Mouse (Mus musculus) neural tube, embryonic 11.5 days (tissue): ENCODE data around the gene Ifitm6. TPM values are rescaled to one million over a fixed set of nuclear protein-coding genes. Genes with fewer than 3 reads are reported as not detected.
A peak's percentile ranks its signal among the peaks of the same experiment; 100 is the strongest.
"Not testable (repeated sequence)": the region's sequence is repeated elsewhere in the genome, so short reads cannot be mapped to it uniquely, and the experiment has no call there.

Source experiments
- ATAC-seq: fragments of 200-750 bp; cut with Nextera tagmentation; 2 replicates; pipeline ENCODE4 v1.8.0; 2017; ENCODE audit warnings: moderate number of reproducible peaks, mild to moderate bottlenecking, moderate TSS enrichment, moderate library complexity; ENCODE audit not compliant: insufficient read depth, low FRiP score, low TSS enrichment
- DNase-seq: peaks from one replicate; pipeline ENCODE4 v3.0.0-alpha.2; 2015; ENCODE audit warnings: low spot score
- H3K27ac ChIP-seq: fragments of 300-500 bp; sonication (generic); 2 replicates; pipeline ENCODE4 v1.5.1; 2014; ENCODE audit warnings: low read depth, mild to moderate bottlenecking, low read length
- H3K27me3 ChIP-seq: fragments of 300-500 bp; sonication (generic); 2 replicates; pipeline ENCODE4 v1.6.1; 2014; ENCODE audit warnings: mild to moderate bottlenecking, low read length, mixed read lengths; ENCODE audit not compliant: control insufficient read depth, insufficient read depth
- H3K36me3 ChIP-seq: fragments of 300-500 bp; sonication (generic); 2 replicates; pipeline ENCODE4 v1.6.1; 2014; ENCODE audit warnings: mild to moderate bottlenecking, low read length, moderate library complexity, mixed read lengths; ENCODE audit not compliant: control insufficient read depth, insufficient read depth
- H3K4me1 ChIP-seq: fragments of 300-500 bp; sonication (generic); 2 replicates; pipeline ENCODE4 v1.6.1; 2014; ENCODE audit warnings: low read length, mixed read lengths; ENCODE audit not compliant: control insufficient read depth, insufficient read depth
- H3K4me2 ChIP-seq: fragments of 300-500 bp; sonication (generic); 2 replicates; pipeline ENCODE4 v1.6.1; 2014; ENCODE audit warnings: low read depth, mild to moderate bottlenecking, moderate library complexity
- H3K4me3 ChIP-seq: fragments of 300-500 bp; sonication (generic); 2 replicates; pipeline ENCODE4 v1.5.1; 2014; ENCODE audit warnings: low read depth, low read length
- H3K9ac ChIP-seq: fragments of 300-500 bp; sonication (generic); 2 replicates; pipeline ENCODE4 v1.6.1; 2014; ENCODE audit warnings: mild to moderate bottlenecking, low read length
- H3K9me3 ChIP-seq: fragments of 300-500 bp; sonication (generic); 2 replicates; pipeline ENCODE4 v1.6.1; 2016; ENCODE audit warnings: low read length; ENCODE audit not compliant: control insufficient read depth
- WGBS: fragments of 180-500 bp; shearing (Covaris S2); extraction: QIAGEN DNeasy Blood & Tissue Kit; methylation state at CpG from one replicate; pipeline ENCODE4 v1.1.7; 2014; 5-methylcytosine and 5-hydroxymethylcytosine counted together
- polyA plus RNA-seq: library from polyadenylated mRNA; unstranded; fragments of >200 nt; fragmentation: Nextera tagmentation; extraction: Ambion mirVana; gene quantifications from 2 replicates; pipeline ENCODE4 v1.2.1, GENCODE M21; 2014

Gene Ifitm6
- polyA plus RNA-seq, 1 experiment from 2014 or later, result not detected

- Histone ChIP-seq H3K9me3 (no peaks in the 10 kb centered on the region), H3K4me1 (no peaks in the 10 kb centered on the region), H3K4me3 (no peak overlapping the region), H3K4me2 (no peak overlapping the region), H3K27me3 (no peaks in the 10 kb centered on the region), H3K9ac (no peak overlapping the region), H3K36me3 (no peaks in the 10 kb centered on the region), H3K27ac (no peak overlapping the region)
- ATAC-seq (no peak), DNase-seq (no peak)
- WGBS, result 81% methylated on average over 20 of the region's 21 CpGs
These were observed 20.6 kb upstream of the Ifitm6 start for GRCm38 (mm10) chr7:141038090-141039032.

DNA sequence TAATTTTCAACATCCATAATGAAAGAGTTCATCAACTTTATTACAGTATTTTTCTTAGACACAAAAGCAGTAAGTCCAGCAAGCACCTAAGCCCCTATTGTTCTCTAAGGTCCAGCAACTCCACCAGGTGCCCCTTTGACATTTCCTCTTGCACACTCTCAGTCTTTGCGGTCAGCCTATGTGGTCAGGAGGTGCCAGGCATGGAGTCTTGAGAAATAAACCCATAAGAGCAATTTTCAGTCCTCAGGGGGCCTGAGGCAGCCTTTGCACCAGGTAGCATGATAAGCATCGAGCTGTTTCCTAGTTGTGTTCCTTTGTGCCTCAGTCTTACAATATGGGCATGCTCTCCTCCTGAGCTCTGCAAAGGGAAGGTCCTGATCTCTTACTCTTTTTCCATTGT, 18.9 kb upstream of the Ifitm6 start:
- not testable (repeated sequence) for H3K4me1 ChIP-seq, H3K27me3 ChIP-seq, H3K4me3 ChIP-seq, H3K4me2 ChIP-seq, H3K9ac ChIP-seq, DNase-seq, H3K36me3 ChIP-seq, H3K27ac ChIP-seq, ATAC-seq, H3K9me3 ChIP-seq
- 95% methylated on average over 1 of the region's 2 CpGs for WGBS

- 85% methylated on average over 9 of the region's 9 CpGs for WGBS
- no peaks in the 10 kb centered on the region for H3K9me3 ChIP-seq
- H3K4me3 ChIP-seq, result no peak overlapping the region
- no peak overlapping the region for H3K9ac ChIP-seq
- ATAC-seq (no peak), DNase-seq (no peak)
- H3K4me2 ChIP-seq, result no peak overlapping the region
- no peaks in the 10 kb centered on the region for H3K4me1 ChIP-seq
- H3K27ac ChIP-seq, result no peak overlapping the region
- no peaks in the 10 kb centered on the region for H3K36me3 ChIP-seq
- no peaks in the 10 kb centered on the region for H3K27me3 ChIP-seq
These were observed 14.9 kb upstream of the Ifitm6 start for GRCm38 (mm10) chr7:141032458-141033167.

- H3K4me3 ChIP-seq, result no peak overlapping the region
- H3K36me3 ChIP-seq, result no peaks in the 10 kb centered on the region
- 46% methylated on average over 3 of the region's 3 CpGs for WGBS
- DNase-seq, result no peak
- H3K9me3 ChIP-seq, result no peaks in the 10 kb centered on the region
- no peaks in the 10 kb centered on the region for H3K27me3 ChIP-seq
- no peaks in the 10 kb centered on the region for H3K4me1 ChIP-seq
- no peak overlapping the region for H3K9ac ChIP-seq
- no peak overlapping the region for H3K4me2 ChIP-seq
- ATAC-seq, result no peak
- H3K27ac ChIP-seq, result no peak overlapping the region
These were observed 12.7 kb upstream of the Ifitm6 start for GRCm38 (mm10) chr7:141030390-141030789.

DNA sequence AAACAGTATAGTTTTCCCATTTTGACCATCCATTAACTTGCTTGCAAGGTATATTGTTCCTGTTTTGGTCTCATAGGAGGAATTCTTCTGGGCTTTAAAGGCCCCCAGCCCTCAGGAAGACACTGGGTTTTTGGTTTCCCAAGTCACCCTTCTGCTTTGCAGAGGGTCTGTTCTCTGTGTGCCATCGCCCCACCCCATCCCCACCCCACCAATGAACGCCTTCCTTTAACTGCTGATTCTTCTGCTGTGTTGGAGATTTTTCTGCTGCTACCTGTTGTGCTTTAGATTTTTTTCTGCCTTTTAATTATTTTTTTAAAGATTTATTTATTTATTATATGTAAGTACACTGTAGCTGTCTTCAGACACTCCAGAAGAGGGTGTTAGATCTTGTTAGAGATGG, 11.1 kb upstream of the Ifitm6 start, which contains the start of gene Gm17387:
Gm17387 (plus strand) TSS at position 301 of the 400 bp plus-strand sequence.
- Histone ChIP-seq H3K9me3 (no peaks in the 10 kb centered on the region), H3K4me2 (no peak within 1 kb of the TSS), H3K27ac (no peak within 1 kb of the TSS), H3K4me3 (no peak within 1 kb of the TSS), H3K27me3 (no peaks in the 10 kb centered on the region), H3K9ac (no peak within 1 kb of the TSS), H3K36me3 (no peaks in the 10 kb centered on the region), H3K4me1 (no peaks in the 10 kb centered on the region)
- 98% methylated on average over 2 of the region's 2 CpGs for WGBS
- DNase-seq (no peak), ATAC-seq (no peak)

DNA sequence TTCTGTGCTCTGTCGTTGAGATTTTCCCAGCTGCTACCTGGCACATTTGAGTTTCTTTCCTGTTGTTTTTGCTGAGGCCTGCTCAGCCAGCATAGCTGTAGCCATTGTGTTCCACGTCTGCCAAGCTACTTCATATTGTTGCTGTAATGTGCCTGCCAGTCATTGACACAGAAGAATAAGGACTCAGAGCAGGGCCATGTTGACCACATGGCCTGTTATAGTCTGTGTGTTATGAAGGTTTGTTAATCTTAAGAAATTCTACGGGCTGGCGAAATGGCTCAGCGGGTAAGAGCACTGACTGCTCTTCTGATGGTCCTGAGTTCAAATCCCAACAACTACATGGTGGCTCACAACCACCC, 9.0 kb upstream of the Ifitm6 start:
- ATAC-seq, result peak; percentile 29
- Histone ChIP-seq H3K4me1 (no peaks in the 10 kb centered on the region), H3K27ac (peak overlapping the region; percentile 89), H3K4me2 (no peak overlapping the region), H3K27me3 (no peaks in the 10 kb centered on the region), H3K9me3 (no peaks in the 10 kb centered on the region), H3K4me3 (no peak overlapping the region), H3K36me3 (no peaks in the 10 kb centered on the region), H3K9ac (no peak overlapping the region)
- WGBS, result 55% methylated on average over 5 of the region's 5 CpGs
- no peak for DNase-seq

- H3K4me2 ChIP-seq, result no peak overlapping the region
- no peaks in the 10 kb centered on the region for H3K27me3 ChIP-seq
- ATAC-seq (peak; percentile 14; the same call in 1 of the 2 replicates), DNase-seq (peak; percentile 23)
- no peaks in the 10 kb centered on the region for H3K4me1 ChIP-seq
- H3K9ac ChIP-seq, result no peak overlapping the region
- peak overlapping the region; percentile 89 for H3K27ac ChIP-seq
- no peak overlapping the region for H3K4me3 ChIP-seq
- H3K9me3 ChIP-seq, result no peaks in the 10 kb centered on the region
- WGBS, result 30% methylated on average over 6 of the region's 6 CpGs
- H3K36me3 ChIP-seq, result no peaks in the 10 kb centered on the region
These were observed 8.5 kb upstream of the Ifitm6 start for GRCm38 (mm10) chr7:141026097-141026739.

GRCm38 (mm10) chr7:141024865-141025838, 7.4 kb upstream of the Ifitm6 start:
- Histone ChIP-seq H3K9ac (peak overlapping the region; percentile 26; the same call in 1 of the 2 replicates), H3K4me3 (no peak overlapping the region), H3K9me3 (no peaks in the 10 kb centered on the region), H3K4me2 (no peak overlapping the region), H3K4me1 (no peaks in the 10 kb centered on the region), H3K36me3 (no peaks in the 10 kb centered on the region), H3K27me3 (no peaks in the 10 kb centered on the region), H3K27ac (peak overlapping the region; percentile 89)
- peak; percentile 88 for ATAC-seq
- DNase-seq, result peak; percentile 66
- 27% methylated on average over 6 of the region's 6 CpGs for WGBS
